Mouse (Mus musculus) cerebellum, adult 11-12 months (tissue): ENCODE measurements at regions not wholly inside any gene's neighbourhood (a gene's known extent, or its start where the extent isn't known, plus 50 kb on each side); places are given as distances from the start of the nearest gene placed in this dataset.

Source experiments
- DNase-seq: peaks from one replicate; pipeline ENCODE4 v3.0.0; 2022

- no peak for DNase-seq
Measured at GRCm38 (mm10) chr3:149147916-149148315, 157.6 kb upstream of the Adgrl2 start.

GRCm38 (mm10) chr3:149146673-149147072 lies 156.3 kb upstream of the Adgrl2 start:
- no peak for DNase-seq

GRCm38 (mm10) chr3:149140461-149140860 lies 150.1 kb upstream of the Adgrl2 start:
- DNase-seq: no peak

GRCm38 (mm10) chr3:149134028-149134938 lies 143.9 kb upstream of the Adgrl2 start:
- no peak for DNase-seq

- DNase-seq: no peak
Measured at GRCm38 (mm10) chr3:149118806-149119205, 128.5 kb upstream of the Adgrl2 start.

GRCm38 (mm10) chr3:149117684-149118056 lies 127.3 kb upstream of the Adgrl2 start:
- no peak for DNase-seq

GRCm38 (mm10) chr3:149117018-149117683 lies 126.8 kb upstream of the Adgrl2 start:
- DNase-seq: no peak

- no peak for DNase-seq
Measured at GRCm38 (mm10) chr3:149116604-149117003, 126.2 kb upstream of the Adgrl2 start.

- DNase-seq: no peak
Measured at GRCm38 (mm10) chr3:149115901-149116300, 125.5 kb upstream of the Adgrl2 start.

GRCm38 (mm10) chr3:149112878-149113277 lies 122.5 kb upstream of the Adgrl2 start:
- no peak for DNase-seq

- no peak for DNase-seq
Measured at GRCm38 (mm10) chr3:149111529-149112439, 121.4 kb upstream of the Adgrl2 start.

- DNase-seq: no peak
Measured at GRCm38 (mm10) chr3:149110831-149111230, 120.5 kb upstream of the Adgrl2 start.

GRCm38 (mm10) chr3:149105709-149106450 lies 115.5 kb upstream of the Adgrl2 start:
- DNase-seq: no peak

GRCm38 (mm10) chr3:149105181-149105580 lies 114.8 kb upstream of the Adgrl2 start:
- DNase-seq: no peak

GRCm38 (mm10) chr3:149104080-149104479 lies 113.7 kb upstream of the Adgrl2 start:
- DNase-seq: no peak

- no peak for DNase-seq
Measured at GRCm38 (mm10) chr3:149103469-149103868, 113.1 kb upstream of the Adgrl2 start.

GRCm38 (mm10) chr3:149102846-149103245 lies 112.5 kb upstream of the Adgrl2 start:
- no peak for DNase-seq

GRCm38 (mm10) chr3:149101785-149102184 lies 111.4 kb upstream of the Adgrl2 start:
- DNase-seq: no peak

GRCm38 (mm10) chr3:149098764-149099163 lies 108.4 kb upstream of the Adgrl2 start:
- no peak for DNase-seq

GRCm38 (mm10) chr3:149097026-149097425 lies 106.7 kb upstream of the Adgrl2 start:
- no peak for DNase-seq

GRCm38 (mm10) chr3:149092649-149093048 lies 102.3 kb upstream of the Adgrl2 start:
- no peak for DNase-seq

- DNase-seq: no peak
Measured at GRCm38 (mm10) chr3:149090103-149090502, 99.7 kb upstream of the Adgrl2 start.
